Mouse (Mus musculus) embryonic facial prominence, embryonic 11.5 days (tissue): ENCODE measurements around the gene Def6. TPM values are rescaled to one million over a fixed set of nuclear protein-coding genes. Genes with fewer than 3 reads are reported as not detected.

Source experiments
- ATAC-seq: fragments of 200-750 bp; cut with Nextera tagmentation; replicated peaks from 2 replicates; pipeline ENCODE4 v1.8.0; 2017; ENCODE audit warnings: low read depth; ENCODE audit not compliant: insufficient number of reproducible peaks, low FRiP score, low TSS enrichment
- DNase-seq: peaks from one replicate; pipeline ENCODE4 v3.0.0-alpha.2; 2015; ENCODE audit warnings: low spot score
- H3K27ac ChIP-seq: fragments of 300-500 bp; sonication (generic); replicated peaks from 2 replicates; pipeline ENCODE4 v1.5.1; 2014; ENCODE audit warnings: mild to moderate bottlenecking, low read depth, low read length, control low read depth
- H3K27me3 ChIP-seq: fragments of 300-500 bp; sonication (generic); 2 replicates; pipeline ENCODE4 v1.6.1; 2014; ENCODE audit warnings: mild to moderate bottlenecking, low read length, moderate library complexity, mixed read lengths; ENCODE audit not compliant: control insufficient read depth, insufficient read depth
- H3K36me3 ChIP-seq: fragments of 300-500 bp; sonication (generic); replicated peaks from 2 replicates; pipeline ENCODE4 v1.6.1; 2014; ENCODE audit warnings: low read depth, mild to moderate bottlenecking, low read length, moderate library complexity, mixed read lengths; ENCODE audit not compliant: control insufficient read depth, insufficient read depth
- H3K4me1 ChIP-seq: fragments of 300-500 bp; sonication (generic); 2 replicates; pipeline ENCODE4 v1.6.1; 2014; ENCODE audit warnings: low read length, mixed read lengths; ENCODE audit not compliant: control insufficient read depth, insufficient read depth
- H3K4me2 ChIP-seq: fragments of 300-500 bp; sonication (generic); 2 replicates; pipeline ENCODE4 v1.6.1; 2014; ENCODE audit warnings: low read depth, mild to moderate bottlenecking, control low read depth, low read length, moderate library complexity
- H3K4me3 ChIP-seq: fragments of 300-500 bp; sonication (generic); 2 replicates; pipeline ENCODE4 v1.5.1; 2014; ENCODE audit warnings: low read depth, low read length, control low read depth
- H3K9ac ChIP-seq: fragments of 300-500 bp; sonication (generic); replicated peaks from 2 replicates; pipeline ENCODE4 v1.6.1; 2014; ENCODE audit warnings: mild to moderate bottlenecking, control low read depth, low read length
- H3K9me3 ChIP-seq: fragments of 300-500 bp; sonication (generic); replicated peaks from 2 replicates; pipeline ENCODE4 v1.6.1; 2016; ENCODE audit warnings: mild to moderate bottlenecking, low read length, inconsistent platforms, mixed read lengths; ENCODE audit not compliant: control insufficient read depth
- WGBS: fragments of 180-500 bp; shearing (Covaris S2); extraction: QIAGEN DNeasy Blood & Tissue Kit; methylation state at CpG from one replicate; pipeline ENCODE4 v1.1.7; 2014; 5-methylcytosine and 5-hydroxymethylcytosine counted together
- polyA plus RNA-seq: library from polyadenylated mRNA; unstranded; fragments of >200 nt; fragmentation: Nextera tagmentation; extraction: Ambion mirVana; gene quantifications from 2 replicates; pipeline ENCODE4 v1.2.1, GENCODE M21; 2014

Def6 gene
- polyA plus RNA-seq, result 2.6 and 3.0 TPM in 2 replicates

- Histone ChIP-seq H3K4me1 (peaks cover 4% of the 10 kb centered on the region), H3K4me3 (peak within 1 kb of the TSS; percentile 25), H3K9ac (peak within 1 kb of the TSS; percentile 48), H3K36me3 (no peaks in the 10 kb centered on the region), H3K4me2 (peak within 1 kb of the TSS; percentile 47), H3K27ac (peak within 1 kb of the TSS; percentile 29), H3K9me3 (no peaks in the 10 kb centered on the region), H3K27me3 (no peaks in the 10 kb centered on the region)
- 21% methylated on average over 26 of the region's 26 CpGs for WGBS
- peak; percentile 73 for ATAC-seq
- DNase-seq, result peak; percentile 90
Measured at GRCm38 (mm10) chr17:28207591-28208313, at the start of gene Def6. TSS of gene Def6 (plus strand) at chr17:28207778.

GRCm38 (mm10) chr17:28160361-28160760 is 47.2 kb upstream of the Def6 start:
- no peak overlapping the region for H3K4me3 ChIP-seq
- peaks cover 3% of the 10 kb centered on the region; the same call in 1 of the 2 replicates for H3K36me3 ChIP-seq
- no peaks in the 10 kb centered on the region for H3K9me3 ChIP-seq
- H3K9ac ChIP-seq, result no peak overlapping the region
- peaks cover 12% of the 10 kb centered on the region for H3K4me1 ChIP-seq
- 9% methylated on average over 10 of the region's 10 CpGs for WGBS
- ATAC-seq (no peak; the same call in 1 of the 2 replicates), DNase-seq (peak; percentile 74)
- H3K27ac ChIP-seq, result no peak overlapping the region
- H3K27me3 ChIP-seq, result no peaks in the 10 kb centered on the region; the same call in 1 of the 2 replicates
- no peak overlapping the region for H3K4me2 ChIP-seq

- no peak for DNase-seq
- peaks cover 3% of the 10 kb centered on the region; the same call in 1 of the 2 replicates for H3K36me3 ChIP-seq
- ATAC-seq, result no peak
Measured at GRCm38 (mm10) chr17:28161310-28161881, 46.2 kb upstream of the Def6 start.

GRCm38 (mm10) chr17:28163666-28164065 is 43.9 kb upstream of the Def6 start:
- H3K9me3 ChIP-seq, result no peaks in the 10 kb centered on the region
- H3K4me2 ChIP-seq, result no peak overlapping the region
- ATAC-seq, result no peak
- H3K27ac ChIP-seq, result no peak overlapping the region
- H3K4me3 ChIP-seq, result no peak overlapping the region
- H3K27me3 ChIP-seq, result no peaks in the 10 kb centered on the region; the same call in 1 of the 2 replicates
- WGBS, result 7% methylated on average over 6 of the region's 6 CpGs
- no peak overlapping the region for H3K9ac ChIP-seq
- H3K4me1 ChIP-seq, result peaks cover 12% of the 10 kb centered on the region
- peaks cover 3% of the 10 kb centered on the region; the same call in 1 of the 2 replicates for H3K36me3 ChIP-seq
- peak; percentile 82 for DNase-seq

More at GRCm38 (mm10) chr17:28161310-28161881, 46.2 kb upstream of the Def6 start:
- H3K9me3 ChIP-seq, result no peaks in the 10 kb centered on the region
- H3K9ac ChIP-seq, result no peak overlapping the region
- 27% methylated on average over 11 of the region's 11 CpGs for WGBS
- H3K4me3 ChIP-seq, result no peak overlapping the region
- peaks cover 12% of the 10 kb centered on the region for H3K4me1 ChIP-seq
- H3K27me3 ChIP-seq, result no peaks in the 10 kb centered on the region; the same call in 1 of the 2 replicates
- H3K4me2 ChIP-seq, result no peak overlapping the region
- H3K27ac ChIP-seq, result no peak overlapping the region

- Histone ChIP-seq H3K4me3 (no peak overlapping the region), H3K4me1 (peaks cover 10% of the 10 kb centered on the region; the same call in 1 of the 2 replicates), H3K27me3 (no peaks in the 10 kb centered on the region), H3K27ac (no peak overlapping the region), H3K4me2 (no peak overlapping the region), H3K9ac (no peak overlapping the region), H3K36me3 (peaks cover 2% of the 10 kb centered on the region; the same call in 1 of the 2 replicates), H3K9me3 (no peaks in the 10 kb centered on the region)
- DNase-seq (no peak), ATAC-seq (no peak)
- 92% methylated on average over 6 of the region's 6 CpGs for WGBS
Measured at GRCm38 (mm10) chr17:28170460-28171305, 36.9 kb upstream of the Def6 start.

- ATAC-seq, result no peak
- peaks cover 2% of the 10 kb centered on the region; the same call in 1 of the 2 replicates for H3K36me3 ChIP-seq
- 0 out of 2 replicates have a peak overlapping the region, but pooled peaks have one; percentile 10 for H3K9ac ChIP-seq
Measured at GRCm38 (mm10) chr17:28172690-28173089, 34.9 kb upstream of the Def6 start.

GRCm38 (mm10) chr17:28176775-28177539 is 30.6 kb upstream of the Def6 start, which contains the start of gene Zfp523:
TSS of gene Zfp523 (plus strand) at chr17:28177129.
- Histone ChIP-seq H3K4me1 (peaks cover 9% of the 10 kb centered on the region; the same call in 1 of the 2 replicates), H3K36me3 (no peaks in the 10 kb centered on the region; the same call in 1 of the 2 replicates)
- under 1% methylated on average over 73 of the region's 82 CpGs for WGBS

More at GRCm38 (mm10) chr17:28172690-28173089, 34.9 kb upstream of the Def6 start:
- Histone ChIP-seq H3K27me3 (no peaks in the 10 kb centered on the region), H3K27ac (no peak overlapping the region), H3K4me3 (no peak overlapping the region), H3K4me2 (no peak overlapping the region), H3K4me1 (peaks cover 10% of the 10 kb centered on the region; the same call in 1 of the 2 replicates), H3K9me3 (no peaks in the 10 kb centered on the region)
- DNase-seq, result no peak
- 63% methylated on average over 9 of the region's 9 CpGs for WGBS

More at GRCm38 (mm10) chr17:28176775-28177539, 30.6 kb upstream of the Def6 start, which contains the start of gene Zfp523:
- Histone ChIP-seq H3K27me3 (no peaks in the 10 kb centered on the region), H3K27ac (peak within 1 kb of the TSS; percentile 91), H3K4me2 (peak within 1 kb of the TSS; percentile 94), H3K9me3 (no peaks in the 10 kb centered on the region), H3K9ac (peak within 1 kb of the TSS; percentile 95), H3K4me3 (peak within 1 kb of the TSS; percentile 87)
- ATAC-seq (peak; percentile 68), DNase-seq (peak; percentile 93)
